Mouse (Mus musculus): ENCODE results near the gene Mxi1.

DNA sequence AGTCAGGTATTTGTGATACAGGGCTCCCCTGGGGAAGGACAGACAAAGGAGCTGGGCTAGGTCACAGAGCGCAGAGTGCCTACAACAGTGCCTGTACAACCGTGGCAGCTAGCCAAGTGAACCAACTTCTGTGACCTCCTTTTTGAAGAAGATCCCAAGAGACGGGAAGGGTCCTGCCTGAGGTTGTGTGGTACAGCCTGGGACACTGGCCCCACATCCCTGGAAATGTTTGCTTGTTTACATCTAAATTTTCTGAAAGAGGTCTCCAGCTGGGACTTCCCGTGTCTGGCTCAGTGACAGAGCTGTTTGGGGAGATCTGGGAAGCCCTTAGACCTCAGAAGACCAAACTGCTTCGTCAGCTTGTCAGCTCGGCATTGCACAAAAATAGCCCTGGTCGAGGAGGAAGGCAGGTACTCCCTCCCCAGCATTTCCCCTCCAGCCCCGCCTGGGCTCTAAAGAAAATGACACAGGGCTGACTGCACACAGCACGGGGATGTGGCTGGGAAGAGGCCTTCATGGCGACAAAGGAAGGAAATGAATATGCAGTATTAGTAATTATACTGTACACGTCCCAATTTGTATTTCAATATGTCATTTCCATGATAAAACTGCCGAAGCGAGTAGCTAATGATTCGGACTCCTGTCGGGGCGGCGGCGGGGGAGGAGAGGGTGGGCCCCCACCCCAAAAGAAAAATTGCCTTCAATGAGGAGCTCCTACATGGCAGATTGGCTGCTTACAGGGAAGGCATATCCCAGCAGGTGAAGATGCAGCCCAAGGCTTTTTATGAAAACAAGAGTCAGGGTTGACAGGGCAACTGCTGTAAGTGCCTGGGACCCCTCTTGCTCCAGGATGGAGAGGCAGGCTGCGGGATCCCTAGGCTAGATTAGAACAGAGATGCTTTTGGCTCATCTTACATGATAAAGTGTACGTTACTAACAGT, 25.8 kb upstream of the Mxi1 start:
- TF ChIP-seq CTCF (IDR thresholded peaks at IDR 0.05), result no peak
- no peak for TF ChIP-seq EP300 (IDR thresholded peaks at IDR 0.05)

Measured in lung, postnatal 0 days (tissue).